Mouse (Mus musculus) v-Abl transformed pro-B cells (cell line): ENCODE results near the gene Gm3138.
"Not testable (repeated sequence)": the region's sequence is repeated elsewhere in the genome, so short reads cannot be mapped to it uniquely, and the experiment has no call there.

Experiments
- in situ Hi-C, 2 experiments: fragments of 400-800 bp; cut with MboI; formaldehyde crosslinking; loops; one replicate each; pipeline ENCODE4 v1.15.1; 2025; ENCODE audit not compliant: unreplicated experiment in 2 of 2

The Gm3138 gene

DNA sequence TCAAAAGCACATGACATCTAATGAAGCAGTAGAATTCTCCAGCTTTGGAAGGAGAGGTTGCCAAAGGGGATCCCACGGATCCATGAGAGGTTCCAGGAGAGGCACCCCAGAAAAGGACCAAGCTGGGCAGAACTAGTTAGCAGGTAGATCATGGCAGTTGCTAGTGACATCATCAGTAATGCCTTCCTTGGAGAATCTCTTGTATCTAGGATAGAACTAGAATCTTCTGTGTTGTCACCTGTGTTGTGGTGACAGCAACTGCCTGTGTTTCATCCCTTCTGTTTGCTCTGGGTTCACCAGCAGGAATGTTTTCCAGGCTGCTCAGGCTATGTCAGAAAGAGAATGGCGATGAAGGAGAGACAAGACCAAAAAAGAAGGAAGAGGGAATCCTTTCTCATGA is at the start of gene Gm3138:
Gm3138 (plus strand) TSS at position 301 of the 400 bp plus-strand sequence.
- in situ Hi-C loops = not testable (repeated sequence)

GRCm38 (mm10) chr14:4269238-4269950 is 20.0 kb downstream of the Gm3138 start:
- in situ Hi-C loops = not testable (repeated sequence)

DNA sequence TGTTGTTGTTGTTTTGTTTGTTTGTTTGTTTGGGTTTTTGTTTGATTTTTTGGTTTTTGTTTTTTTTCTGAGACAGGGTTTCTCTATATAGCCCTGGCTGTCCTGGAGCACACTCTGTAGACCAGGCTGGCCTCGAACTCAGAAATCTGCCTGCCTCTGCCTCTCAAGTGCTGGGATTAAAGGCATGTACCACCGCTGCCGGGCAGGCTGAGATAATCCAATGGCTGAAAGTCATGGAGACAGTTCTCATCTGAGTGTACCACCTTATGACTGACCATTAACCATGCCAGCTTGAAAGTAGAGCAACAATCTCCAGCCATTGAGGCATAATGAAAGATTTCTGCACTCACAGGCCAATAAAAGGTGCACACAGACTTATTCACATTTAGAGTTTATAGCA is 30.4 kb downstream of the Gm3138 start:
- in situ Hi-C loops = not testable (repeated sequence)
